Mouse (Mus musculus) spleen, adult 2 months (tissue): ENCODE results near the gene 1110051M20Rik. TPM values are rescaled to one million over a fixed set of nuclear protein-coding genes. Genes with fewer than 3 reads are reported as not detected.

ENCODE experiments used
- DNase-seq, 2 experiments: peaks; one replicate each; pipeline versions ENCODE4 v3.0.0 to v3.0.0-alpha.2; 2012 to 2021; ENCODE audit warnings: low spot score in 2 of 2, low read depth in 1 of 2
- H3K27ac ChIP-seq: fragments of 200-500 bp; 2 replicates; pipeline ENCODE4 v1.5.1; 2012; ENCODE audit warnings: low read length, inconsistent platforms; ENCODE audit not compliant: insufficient read depth
- H3K27me3 ChIP-seq: fragments of 200-500 bp; 2 replicates; pipeline ENCODE4 v1.6.1; 2012; ENCODE audit warnings: mild to moderate bottlenecking, moderate library complexity, low read length, inconsistent platforms; ENCODE audit not compliant: control insufficient read depth, insufficient read depth
- H3K36me3 ChIP-seq: fragments of 200-500 bp; 2 replicates; pipeline ENCODE4 v1.6.1; 2012; ENCODE audit warnings: mild to moderate bottlenecking, low read length, inconsistent platforms; ENCODE audit not compliant: control insufficient read depth, insufficient read depth
- H3K4me1 ChIP-seq: fragments of 200-500 bp; 2 replicates; pipeline ENCODE4 v1.6.1; 2011; ENCODE audit warnings: inconsistent platforms; ENCODE audit not compliant: control insufficient read depth, insufficient read depth, insufficient read length
- H3K4me3 ChIP-seq: fragments of 200-500 bp; 2 replicates; pipeline ENCODE4 v1.5.1; 2011; ENCODE audit warnings: mild to moderate bottlenecking, inconsistent platforms; ENCODE audit not compliant: insufficient read depth, insufficient read length; ENCODE audit errors: extremely low read depth
- CTCF ChIP-seq: fragments of 200-500 bp; IDR thresholded peaks from 2 replicates; pipeline ENCODE4 v1.5.1; 2011; ENCODE audit warnings: mild to moderate bottlenecking, inconsistent platforms; ENCODE audit not compliant: insufficient read depth, insufficient read length, insufficient replicate concordance; ENCODE audit errors: extremely low read depth
- POLR2A ChIP-seq: fragments of 200-500 bp; IDR thresholded peaks from 2 replicates; pipeline ENCODE4 v1.6.1; 2011; ENCODE audit warnings: low read depth, low read length, inconsistent platforms
- WGBS: fragments of 180-500 bp; shearing (Covaris S2); methylation state at CpG from one replicate; pipeline ENCODE4 v1.1.7; 2018; 5-methylcytosine and 5-hydroxymethylcytosine counted together
- polyA plus RNA-seq: library from polyadenylated mRNA; depleted of rRNA; stranded (reverse); fragments of >200 nt; gene quantifications from 2 replicates; pipeline ENCODE4 v1.2.3, GENCODE M21; 2012

Gene 1110051M20Rik
- polyA plus RNA-seq, 1 experiment = 5.6 TPM

DNA sequence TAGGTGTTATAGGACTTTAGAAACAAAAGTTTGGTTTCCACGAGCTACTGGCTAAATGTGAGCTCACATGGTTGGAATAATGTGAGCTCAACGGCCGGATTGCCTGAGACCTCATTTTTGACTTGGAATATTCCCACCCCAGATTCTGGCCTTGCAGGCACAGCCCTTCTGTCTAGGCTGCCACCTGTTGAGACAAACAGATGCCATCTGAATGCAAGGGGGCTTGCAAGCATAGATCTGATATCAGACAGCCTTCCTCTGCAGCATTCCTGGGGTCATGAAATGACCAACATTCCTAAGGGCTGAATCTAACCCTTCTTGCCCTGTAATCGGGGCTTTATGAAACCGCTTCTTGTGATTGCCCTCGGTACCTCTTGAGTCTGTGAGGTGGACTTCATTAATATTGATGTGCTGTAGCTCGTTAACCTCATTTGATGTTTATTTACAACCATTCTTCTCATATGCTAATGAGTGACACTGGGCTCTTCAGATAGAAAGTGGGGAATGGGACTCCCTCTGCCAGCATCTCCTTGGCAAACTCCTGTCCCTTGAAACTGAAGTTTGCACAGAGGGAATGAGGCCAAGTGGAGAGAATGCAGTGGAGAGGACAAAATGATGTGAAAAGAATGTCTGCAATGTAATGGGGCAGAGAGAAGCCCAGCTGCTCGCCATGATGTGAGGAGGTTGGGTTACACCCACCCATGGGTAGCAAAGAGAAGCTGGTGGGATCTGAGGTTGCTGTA, 114.3 kb downstream of the 1110051M20Rik start:
- H3K4me3 ChIP-seq = no peak overlapping the region
- H3K27ac ChIP-seq = no peak overlapping the region
- 91% methylated on average over 8 of the region's 8 CpGs for WGBS
- TF ChIP-seq CTCF (no peak), POLR2A (no peak)
- no peak for DNase-seq
- H3K36me3 ChIP-seq = no peaks in the 10 kb centered on the region
- H3K4me1 ChIP-seq = no peaks in the 10 kb centered on the region
- no peaks in the 10 kb centered on the region for H3K27me3 ChIP-seq

DNA sequence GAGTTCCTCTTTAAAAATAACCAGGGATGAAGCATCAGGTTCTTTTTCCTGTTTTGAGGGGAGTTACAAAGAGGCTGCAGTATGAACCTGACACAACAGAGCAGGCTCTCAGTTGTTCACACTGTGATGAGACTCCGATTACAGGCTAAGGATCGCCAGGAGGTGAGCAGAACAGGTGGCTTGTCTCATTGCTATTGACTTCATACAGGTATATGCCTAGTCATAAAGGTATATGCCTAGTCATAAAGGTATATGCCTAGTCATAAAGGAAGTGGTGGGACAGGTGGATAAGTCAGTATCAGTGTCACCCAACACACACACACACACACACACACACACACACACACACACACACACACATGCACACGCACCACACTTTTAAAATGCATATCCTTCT, 115.8 kb downstream of the 1110051M20Rik start:
- Histone ChIP-seq H3K27ac (no peak overlapping the region), H3K36me3 (no peaks in the 10 kb centered on the region), H3K4me1 (no peaks in the 10 kb centered on the region), H3K27me3 (no peaks in the 10 kb centered on the region), H3K4me3 (no peak overlapping the region)
- WGBS = 85% methylated on average over 3 of the region's 3 CpGs
- no peak for DNase-seq
- TF ChIP-seq POLR2A (no peak), CTCF (no peak)

DNA sequence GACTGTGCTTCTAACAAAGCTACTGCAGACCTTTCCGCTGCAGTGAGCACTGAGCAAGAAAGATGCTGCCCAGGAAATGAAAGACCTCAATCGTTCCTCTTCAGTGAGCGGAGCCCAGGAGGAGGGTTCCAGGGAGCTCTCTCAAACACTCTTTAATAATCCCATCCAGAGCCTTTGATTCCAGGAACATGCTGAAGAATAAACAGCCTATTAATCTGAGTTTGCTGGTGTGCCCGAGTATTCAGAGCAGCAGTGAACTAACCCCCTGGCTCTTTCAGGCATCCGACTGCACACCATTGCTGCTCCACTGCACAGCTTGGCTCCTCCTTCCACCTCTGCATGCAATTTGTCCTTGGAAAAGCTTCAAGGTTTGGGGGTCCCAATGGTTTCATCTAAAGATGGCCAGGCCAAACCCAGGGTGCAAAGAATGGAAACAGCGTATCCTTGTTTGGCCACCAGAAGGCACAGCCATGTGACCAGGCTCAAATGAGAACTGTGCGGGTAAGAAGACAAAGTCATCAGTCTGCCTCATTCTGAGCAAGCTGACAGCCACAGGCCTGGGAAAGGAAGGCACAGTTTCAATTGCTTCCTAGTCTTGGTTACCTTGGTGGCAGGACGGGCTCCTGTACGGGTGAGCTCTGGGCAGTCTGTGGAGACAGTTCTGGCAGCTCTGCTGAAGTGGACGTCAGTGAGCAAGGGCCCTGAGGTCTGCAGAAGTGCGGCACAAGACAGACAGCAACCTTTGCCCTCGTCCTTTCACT, 116.4 kb downstream of the 1110051M20Rik start:
- WGBS = 57% methylated on average over 12 of the region's 12 CpGs
- H3K4me3 ChIP-seq = no peak overlapping the region
- TF ChIP-seq POLR2A (no peak), CTCF (no peak)
- H3K27ac ChIP-seq = no peak overlapping the region
- no peaks in the 10 kb centered on the region for H3K36me3 ChIP-seq
- no peaks in the 10 kb centered on the region for H3K4me1 ChIP-seq
- no peaks in the 10 kb centered on the region for H3K27me3 ChIP-seq
- DNase-seq = no peak

DNA sequence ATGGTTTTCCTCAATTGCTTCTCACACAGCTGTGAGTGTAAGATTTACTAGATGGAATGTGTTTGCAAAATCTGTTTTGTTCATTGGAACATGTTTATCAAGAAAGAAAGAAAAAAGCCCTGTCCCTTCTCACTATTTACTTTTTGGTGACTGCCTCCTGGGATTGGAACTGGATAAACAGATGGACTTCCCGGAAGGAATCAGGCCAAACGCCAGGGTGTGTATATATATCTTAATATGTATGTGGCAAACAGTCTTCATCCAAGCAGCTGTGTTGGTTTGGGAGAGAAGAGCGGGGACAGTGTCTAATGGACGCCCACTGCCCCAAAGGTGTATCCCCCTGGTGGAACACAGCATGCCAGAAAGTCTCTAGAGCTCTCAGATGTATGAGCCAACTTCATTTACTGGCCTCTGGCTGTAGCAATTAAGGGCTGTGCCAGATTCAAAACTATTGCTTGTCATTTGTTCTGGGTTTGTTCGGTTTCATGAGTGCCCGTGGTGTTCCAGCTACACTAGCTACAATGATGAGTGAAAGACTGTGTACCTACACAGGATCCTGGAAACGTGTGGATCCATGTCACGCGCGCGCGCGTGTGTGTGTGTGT, 117.7 kb downstream of the 1110051M20Rik start:
- 93% methylated on average over 13 of the region's 13 CpGs for WGBS
- H3K4me3 ChIP-seq = no peak overlapping the region
- H3K4me1 ChIP-seq = no peaks in the 10 kb centered on the region
- no peaks in the 10 kb centered on the region for H3K27me3 ChIP-seq
- no peaks in the 10 kb centered on the region for H3K36me3 ChIP-seq
- no peak for TF ChIP-seq POLR2A
- no peak for TF ChIP-seq CTCF
- no peak for DNase-seq
- no peak overlapping the region for H3K27ac ChIP-seq

DNA sequence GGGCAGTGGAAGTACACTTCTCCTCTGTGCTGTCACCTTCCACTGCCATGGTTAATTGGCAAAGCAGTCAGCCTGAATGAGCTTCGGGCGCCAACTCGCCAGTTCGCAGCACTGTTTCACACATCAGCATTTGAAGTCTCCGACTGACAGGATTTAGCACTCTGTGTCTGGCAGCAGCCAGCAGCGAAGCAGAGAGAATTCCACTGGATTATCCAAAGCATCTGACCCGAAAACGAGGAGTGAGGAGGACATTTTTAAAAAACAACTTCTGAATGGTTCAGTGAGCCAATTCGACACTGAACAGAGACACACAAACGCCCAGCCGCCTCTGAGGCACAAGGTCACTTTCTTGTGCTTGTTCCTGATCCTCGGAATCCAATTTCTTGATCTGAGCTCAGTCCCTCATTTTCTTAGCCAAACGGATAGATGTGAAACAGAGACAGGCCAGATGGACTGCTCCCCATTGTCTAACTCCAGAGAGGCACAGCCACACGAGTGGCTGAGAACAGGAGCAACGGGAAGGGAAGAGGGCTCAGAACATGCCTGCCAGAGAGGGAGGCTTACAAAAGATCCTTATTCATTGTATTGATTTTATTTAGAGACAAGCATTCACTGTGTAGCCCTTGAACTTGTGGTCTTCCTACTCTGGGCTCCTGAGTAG, 119.6 kb downstream of the 1110051M20Rik start:
- Histone ChIP-seq H3K27ac (no peak overlapping the region), H3K4me3 (no peak overlapping the region), H3K36me3 (no peaks in the 10 kb centered on the region), H3K27me3 (no peaks in the 10 kb centered on the region), H3K4me1 (no peaks in the 10 kb centered on the region)
- WGBS = 90% methylated on average over 15 of the region's 15 CpGs
- no peak for TF ChIP-seq POLR2A
- TF ChIP-seq CTCF = no peak
- DNase-seq = no peak

DNA sequence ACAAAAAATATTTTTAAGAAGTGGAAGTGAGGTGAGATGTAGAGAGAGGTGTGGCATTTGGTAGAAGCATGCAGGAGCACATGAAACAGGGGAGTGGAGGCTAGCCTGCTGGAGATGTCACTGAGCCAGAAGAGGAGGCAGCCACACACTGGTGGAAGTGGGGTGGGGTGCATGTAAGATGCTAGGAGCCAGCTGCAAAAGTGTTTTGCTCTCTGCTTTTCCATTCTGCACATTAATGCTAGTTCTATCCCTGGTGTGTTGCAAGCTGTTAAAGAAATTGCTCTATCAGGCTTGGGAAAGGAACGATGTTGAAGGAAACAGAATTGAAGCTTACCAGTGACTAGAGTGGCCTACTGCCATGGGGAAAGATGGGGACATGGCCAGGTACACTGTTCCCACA, 120.2 kb downstream of the 1110051M20Rik start:
- no peaks in the 10 kb centered on the region for H3K36me3 ChIP-seq
- no peak overlapping the region for H3K27ac ChIP-seq
- DNase-seq = no peak
- no peak for TF ChIP-seq CTCF
- no peak for TF ChIP-seq POLR2A
- H3K4me1 ChIP-seq = no peaks in the 10 kb centered on the region
- 97% methylated on average over 1 of the region's 1 CpGs for WGBS
- H3K4me3 ChIP-seq = no peak overlapping the region
- H3K27me3 ChIP-seq = no peaks in the 10 kb centered on the region
